Mouse (Mus musculus) kidney, postnatal 25 days (tissue): ENCODE data around the gene Slc16a6.
A peak's percentile ranks its signal among the peaks of the same experiment; 100 is the strongest.

ENCODE experiments used
- DNase-seq, 2 experiments: peaks; one replicate each; pipeline ENCODE4 v3.0.0; 2021; ENCODE audit warnings: mixed read lengths in 2 of 2

The Slc16a6 gene

GRCm38 (mm10) chr11:109444600-109444999 lies 28.8 kb downstream of the Slc16a6 start:
- peak in 1 of 2 experiments; percentile 32 for DNase-seq

GRCm38 (mm10) chr11:109443468-109444263 lies 29.7 kb downstream of the Slc16a6 start:
- DNase-seq: no peak

- DNase-seq: no peak
Observed at GRCm38 (mm10) chr11:109442166-109442730, 31.1 kb downstream of the Slc16a6 start.

GRCm38 (mm10) chr11:109441119-109441518 lies 32.3 kb downstream of the Slc16a6 start:
- peak in 1 of 2 experiments; percentile 64 for DNase-seq

GRCm38 (mm10) chr11:109440641-109441040 lies 32.8 kb downstream of the Slc16a6 start:
- DNase-seq: no peak

- peak; percentile 78 to 89 for DNase-seq
Observed at GRCm38 (mm10) chr11:109439829-109440340, 33.5 kb downstream of the Slc16a6 start.

- DNase-seq: no peak
Observed at GRCm38 (mm10) chr11:109439209-109439608, 34.2 kb downstream of the Slc16a6 start.

- no peak for DNase-seq
Observed at GRCm38 (mm10) chr11:109436889-109437288, 36.5 kb downstream of the Slc16a6 start.

- no peak for DNase-seq
Observed at GRCm38 (mm10) chr11:109434233-109434798, 39.1 kb downstream of the Slc16a6 start.

GRCm38 (mm10) chr11:109427353-109427752 lies 46.0 kb downstream of the Slc16a6 start:
- DNase-seq: no peak

GRCm38 (mm10) chr11:109426272-109426586 lies 47.2 kb downstream of the Slc16a6 start:
- no peak for DNase-seq

- DNase-seq: peak; percentile 99 to 100
Observed at GRCm38 (mm10) chr11:109425392-109426271, 47.8 kb downstream of the Slc16a6 start, which contains the start of gene Amz2. TSS of gene Amz2 (plus strand) at chr11:109425946.

- DNase-seq: peak; percentile 39 to 54
Observed at GRCm38 (mm10) chr11:109423294-109423693, 50.1 kb downstream of the Slc16a6 start.

GRCm38 (mm10) chr11:109422263-109422662 lies 51.1 kb downstream of the Slc16a6 start:
- no peak for DNase-seq

GRCm38 (mm10) chr11:109421205-109421604 lies 52.2 kb downstream of the Slc16a6 start:
- no peak for DNase-seq

- no peak for DNase-seq
Observed at GRCm38 (mm10) chr11:109420567-109420962, 52.8 kb downstream of the Slc16a6 start.

- DNase-seq: no peak
Observed at GRCm38 (mm10) chr11:109419961-109420566, 53.3 kb downstream of the Slc16a6 start.

- no peak for DNase-seq
Observed at GRCm38 (mm10) chr11:109419461-109419860, 53.9 kb downstream of the Slc16a6 start.

GRCm38 (mm10) chr11:109417472-109418040 lies 55.8 kb downstream of the Slc16a6 start:
- no peak for DNase-seq

- no peak for DNase-seq
Observed at GRCm38 (mm10) chr11:109416709-109417420, 56.5 kb downstream of the Slc16a6 start.

GRCm38 (mm10) chr11:109414802-109415201 lies 58.6 kb downstream of the Slc16a6 start:
- DNase-seq: no peak
